Mouse (Mus musculus): ENCODE measurements around the gene Slc4a10. TPM values are rescaled to one million over a fixed set of nuclear protein-coding genes. Genes with fewer than 3 reads are reported as not detected.

Gene Slc4a10
- polyA plus RNA-seq, 1 experiment: 0.33 TPM

GRCm38 (mm10) chr2:62347762-62348161 lies 301.5 kb downstream of the Slc4a10 start:
- H3K4me3 ChIP-seq (ENCODE audit: control insufficient read depth, low read depth, low read length): no peak overlapping the region
- no peaks in the 10 kb centered on the region for H3K27me3 ChIP-seq (ENCODE audit: control insufficient read depth, insufficient read depth, low read length)
- no peaks in the 10 kb centered on the region for H3K4me1 ChIP-seq (ENCODE audit: control insufficient read depth, insufficient read depth, low read length)
- TF ChIP-seq CTCF (IDR thresholded peaks at IDR 0.05; ENCODE audit: control insufficient read depth, insufficient read depth, insufficient replicate concordance, low read depth, low read length): no peak
- no peaks in the 10 kb centered on the region for H3K36me3 ChIP-seq (ENCODE audit: control insufficient read depth, insufficient read depth, low read length)
- no peak overlapping the region for H3K27ac ChIP-seq (ENCODE audit: control insufficient read depth, insufficient read depth, low read depth, low read length)

DNA sequence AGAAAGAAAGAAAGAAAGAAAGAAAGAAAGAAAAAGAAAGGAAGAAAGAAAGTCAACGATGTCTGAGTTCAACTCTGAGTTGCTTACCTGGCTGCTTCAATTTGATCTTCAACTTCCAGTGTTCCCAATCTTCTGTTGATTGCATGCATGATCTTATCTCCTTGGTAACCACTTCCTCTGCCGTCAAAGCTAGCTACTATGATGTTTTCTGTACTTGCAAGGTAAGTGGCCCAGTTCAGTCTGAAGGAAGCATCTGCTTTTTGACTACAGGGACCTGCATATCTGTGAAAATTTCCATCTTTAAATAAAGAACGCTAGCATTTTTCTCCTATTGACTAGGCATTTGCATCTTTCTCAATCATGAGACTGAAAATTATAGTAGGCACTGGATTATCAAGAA lies 305.8 kb downstream of the Slc4a10 start:
- Histone ChIP-seq H3K27me3 (ENCODE audit: control insufficient read depth, insufficient read depth, low read length) (no peaks in the 10 kb centered on the region), H3K36me3 (ENCODE audit: control insufficient read depth, insufficient read depth, low read length) (no peaks in the 10 kb centered on the region), H3K27ac (ENCODE audit: control insufficient read depth, insufficient read depth, low read depth, low read length) (no peak overlapping the region), H3K4me3 (ENCODE audit: control insufficient read depth, low read depth, low read length) (no peak overlapping the region), H3K4me1 (ENCODE audit: control insufficient read depth, insufficient read depth, low read length) (no peaks in the 10 kb centered on the region; the same call in none of the 2 replicates)
- no peak for TF ChIP-seq CTCF (IDR thresholded peaks at IDR 0.05; ENCODE audit: control insufficient read depth, insufficient read depth, insufficient replicate concordance, low read depth, low read length)
- TF ChIP-seq POLR2A (IDR thresholded peaks at IDR 0.05; ENCODE audit: control insufficient read depth, low read depth, low read length): no peak

DNA sequence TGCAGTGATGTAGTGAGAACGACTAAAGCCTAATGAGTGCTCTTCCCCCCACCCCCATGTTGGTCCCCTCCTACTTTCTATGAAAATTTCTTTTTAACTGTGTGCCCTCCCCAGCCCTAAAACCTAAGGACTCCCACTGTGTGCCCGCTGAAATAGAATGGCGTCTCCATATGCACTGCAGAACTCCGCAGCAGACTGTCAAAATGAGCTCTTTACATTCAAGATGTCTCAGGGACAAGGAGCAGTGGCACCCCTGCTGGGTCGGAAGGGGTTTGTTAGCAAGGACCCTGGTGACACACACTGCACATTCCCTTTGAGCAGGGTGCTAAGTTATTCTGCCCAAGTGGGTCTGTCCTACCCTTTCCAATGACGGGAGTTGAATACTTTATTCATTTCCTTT lies 309.5 kb downstream of the Slc4a10 start:
- no peak overlapping the region for H3K27ac ChIP-seq (ENCODE audit: control insufficient read depth, insufficient read depth, low read depth, low read length)
- no peaks in the 10 kb centered on the region for H3K27me3 ChIP-seq (ENCODE audit: control insufficient read depth, insufficient read depth, low read length)
- no peaks in the 10 kb centered on the region; the same call in none of the 2 replicates for H3K4me1 ChIP-seq (ENCODE audit: control insufficient read depth, insufficient read depth, low read length)
- H3K36me3 ChIP-seq (ENCODE audit: control insufficient read depth, insufficient read depth, low read length): no peaks in the 10 kb centered on the region
- TF ChIP-seq POLR2A (IDR thresholded peaks at IDR 0.05; ENCODE audit: control insufficient read depth, low read depth, low read length): no peak
- TF ChIP-seq CTCF (IDR thresholded peaks at IDR 0.05; ENCODE audit: control insufficient read depth, insufficient read depth, insufficient replicate concordance, low read depth, low read length): no peak
- no peak overlapping the region for H3K4me3 ChIP-seq (ENCODE audit: control insufficient read depth, low read depth, low read length)

DNA sequence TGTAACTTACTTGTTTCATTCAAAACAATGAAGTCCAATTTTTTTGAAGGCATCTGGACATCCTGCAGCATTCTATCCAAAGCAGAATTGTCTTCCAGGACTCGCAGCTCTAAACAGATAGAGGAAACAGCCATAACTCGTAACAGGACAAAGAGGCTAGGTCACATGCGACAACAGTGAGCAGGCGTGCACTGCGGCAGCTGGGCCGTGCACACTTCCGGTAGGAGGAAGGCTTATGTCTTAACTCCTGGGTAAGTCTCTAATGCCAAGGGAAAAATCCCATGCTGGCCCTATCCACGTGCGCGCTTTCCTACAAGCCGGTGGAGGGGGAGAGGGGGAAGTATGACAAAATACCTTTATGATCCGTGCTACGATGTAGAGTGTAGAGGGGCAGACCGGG lies 310.3 kb downstream of the Slc4a10 start:
- H3K4me3 ChIP-seq (ENCODE audit: control insufficient read depth, low read depth, low read length): peak overlapping the region; percentile 58
- no peaks in the 10 kb centered on the region; the same call in none of the 2 replicates for H3K4me1 ChIP-seq (ENCODE audit: control insufficient read depth, insufficient read depth, low read length)
- H3K27ac ChIP-seq (ENCODE audit: control insufficient read depth, insufficient read depth, low read depth, low read length): no peak overlapping the region
- no peaks in the 10 kb centered on the region for H3K36me3 ChIP-seq (ENCODE audit: control insufficient read depth, insufficient read depth, low read length)
- H3K27me3 ChIP-seq (ENCODE audit: control insufficient read depth, insufficient read depth, low read length): no peaks in the 10 kb centered on the region
- TF ChIP-seq CTCF (IDR thresholded peaks at IDR 0.05; ENCODE audit: control insufficient read depth, insufficient read depth, insufficient replicate concordance, low read depth, low read length): no peak
- no peak for TF ChIP-seq POLR2A (IDR thresholded peaks at IDR 0.05; ENCODE audit: control insufficient read depth, low read depth, low read length)

- no peak for TF ChIP-seq POLR2A (IDR thresholded peaks at IDR 0.05; ENCODE audit: control insufficient read depth, low read depth, low read length)
- no peak for TF ChIP-seq CTCF (IDR thresholded peaks at IDR 0.05; ENCODE audit: control insufficient read depth, insufficient read depth, insufficient replicate concordance, low read depth, low read length)
- peak overlapping the region; percentile 58 for H3K4me3 ChIP-seq (ENCODE audit: control insufficient read depth, low read depth, low read length)
- no peaks in the 10 kb centered on the region for H3K36me3 ChIP-seq (ENCODE audit: control insufficient read depth, insufficient read depth, low read length)
- no peaks in the 10 kb centered on the region; the same call in none of the 2 replicates for H3K4me1 ChIP-seq (ENCODE audit: control insufficient read depth, insufficient read depth, low read length)
- no peak overlapping the region for H3K27ac ChIP-seq (ENCODE audit: control insufficient read depth, insufficient read depth, low read depth, low read length)
- no peaks in the 10 kb centered on the region for H3K27me3 ChIP-seq (ENCODE audit: control insufficient read depth, insufficient read depth, low read length)
These were observed 311.0 kb downstream of the Slc4a10 start for GRCm38 (mm10) chr2:62357259-62357658.

DNA sequence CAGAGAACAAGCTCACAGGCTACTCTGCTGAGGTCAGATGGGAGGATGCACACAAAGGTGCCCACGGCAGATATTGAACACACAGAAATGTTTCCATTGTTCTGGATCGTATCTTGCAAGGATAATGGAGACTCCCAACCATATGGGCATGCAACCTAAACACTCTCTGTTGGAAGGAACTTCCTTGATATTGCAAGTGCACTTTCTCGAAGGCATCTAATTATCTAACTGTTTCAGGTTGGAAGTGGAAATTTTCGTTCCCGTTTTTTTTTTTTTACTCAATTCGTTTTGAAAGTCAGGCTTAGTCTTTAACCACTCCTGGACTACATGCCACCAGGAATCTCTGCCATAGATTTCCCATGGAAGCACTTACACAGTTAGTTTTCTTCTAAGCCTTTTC lies 314.6 kb downstream of the Slc4a10 start:
- no peak for TF ChIP-seq POLR2A (IDR thresholded peaks at IDR 0.05; ENCODE audit: control insufficient read depth, low read depth, low read length)
- no peak for TF ChIP-seq CTCF (IDR thresholded peaks at IDR 0.05; ENCODE audit: control insufficient read depth, insufficient read depth, insufficient replicate concordance, low read depth, low read length)
- Histone ChIP-seq H3K27me3 (ENCODE audit: control insufficient read depth, insufficient read depth, low read length) (no peaks in the 10 kb centered on the region), H3K36me3 (ENCODE audit: control insufficient read depth, insufficient read depth, low read length) (no peaks in the 10 kb centered on the region), H3K4me3 (ENCODE audit: control insufficient read depth, low read depth, low read length) (no peak overlapping the region), H3K4me1 (ENCODE audit: control insufficient read depth, insufficient read depth, low read length) (no peaks in the 10 kb centered on the region; the same call in none of the 2 replicates), H3K27ac (ENCODE audit: control insufficient read depth, insufficient read depth, low read depth, low read length) (no peak overlapping the region)

GRCm38 (mm10) chr2:62361514-62361913 lies 315.3 kb downstream of the Slc4a10 start:
- H3K4me1 ChIP-seq (ENCODE audit: control insufficient read depth, insufficient read depth, low read length): no peaks in the 10 kb centered on the region; the same call in 1 of the 2 replicates
- H3K36me3 ChIP-seq (ENCODE audit: control insufficient read depth, insufficient read depth, low read length): no peaks in the 10 kb centered on the region
- no peaks in the 10 kb centered on the region for H3K27me3 ChIP-seq (ENCODE audit: control insufficient read depth, insufficient read depth, low read length)
- TF ChIP-seq CTCF (IDR thresholded peaks at IDR 0.05; ENCODE audit: control insufficient read depth, insufficient read depth, insufficient replicate concordance, low read depth, low read length) (no peak), POLR2A (IDR thresholded peaks at IDR 0.05; ENCODE audit: control insufficient read depth, low read depth, low read length) (no peak)
- no peak overlapping the region for H3K27ac ChIP-seq (ENCODE audit: control insufficient read depth, insufficient read depth, low read depth, low read length)
- no peak overlapping the region for H3K4me3 ChIP-seq (ENCODE audit: control insufficient read depth, low read depth, low read length)

DNA sequence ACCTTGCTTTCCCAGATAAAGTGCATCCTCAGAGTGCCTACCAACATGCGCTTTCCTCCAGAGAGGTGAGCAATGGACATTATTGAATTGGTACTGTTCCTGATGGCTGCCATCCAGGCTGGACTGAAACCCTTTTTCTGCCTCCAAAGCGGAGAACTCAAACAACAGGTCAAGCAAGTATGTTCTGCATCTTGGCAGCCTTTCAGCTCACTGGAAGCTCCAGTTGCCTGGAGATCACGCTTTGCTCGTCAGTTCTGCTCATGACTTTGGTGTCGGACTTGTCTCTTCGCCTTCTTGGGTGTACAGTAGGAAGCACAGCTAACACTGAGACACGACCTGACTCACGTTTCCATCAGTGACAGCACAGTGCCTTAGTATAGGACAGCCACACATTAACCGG lies 315.9 kb downstream of the Slc4a10 start:
- H3K4me1 ChIP-seq (ENCODE audit: control insufficient read depth, insufficient read depth, low read length): no peaks in the 10 kb centered on the region
- no peak overlapping the region for H3K4me3 ChIP-seq (ENCODE audit: control insufficient read depth, low read depth, low read length)
- H3K27me3 ChIP-seq (ENCODE audit: control insufficient read depth, insufficient read depth, low read length): no peaks in the 10 kb centered on the region
- no peaks in the 10 kb centered on the region for H3K36me3 ChIP-seq (ENCODE audit: control insufficient read depth, insufficient read depth, low read length)
- H3K27ac ChIP-seq (ENCODE audit: control insufficient read depth, insufficient read depth, low read depth, low read length): no peak overlapping the region
- TF ChIP-seq CTCF (IDR thresholded peaks at IDR 0.05; ENCODE audit: control insufficient read depth, insufficient read depth, insufficient replicate concordance, low read depth, low read length): no peak
- no peak for TF ChIP-seq POLR2A (IDR thresholded peaks at IDR 0.05; ENCODE audit: control insufficient read depth, low read depth, low read length)
